Mouse (Mus musculus) CH12.LX (cell line): ENCODE results near the gene Pkmyt1. TPM values are rescaled to one million over a fixed set of nuclear protein-coding genes. Genes with fewer than 3 reads are reported as not detected.

Experiments used
- DNase-seq: peaks from one replicate; pipeline ENCODE4 v3.0.0-alpha.2; 2013; ENCODE audit errors: extremely low read depth
- H3K27ac ChIP-seq: 2 replicates; pipeline ENCODE4 v1.5.1; 2012; ENCODE audit warnings: low read depth, mild to moderate bottlenecking, control low read depth, moderate library complexity; ENCODE audit not compliant: insufficient read depth
- H3K27me3 ChIP-seq: replicated peaks from 2 replicates; pipeline ENCODE3; 2012; ENCODE audit warnings: inconsistent platforms
- H3K36me3 ChIP-seq, 2 experiments: replicated peaks in 1 of 2; 2 replicates each; pipeline versions ENCODE3 to v1.6.1; 2012; ENCODE audit warnings: inconsistent platforms in 1 of 2, low read length in 1 of 2, mild to moderate bottlenecking in 1 of 2, mixed read lengths in 1 of 2, moderate library complexity in 1 of 2; ENCODE audit not compliant: control insufficient read depth in 1 of 2, insufficient read depth in 1 of 2
- H3K4me1 ChIP-seq, 2 experiments: 2 replicates each; pipeline ENCODE4 v1.6.1; 2012; ENCODE audit warnings: inconsistent platforms in 1 of 2, moderate library complexity in 1 of 2; ENCODE audit not compliant: insufficient read depth in 2 of 2, control insufficient read depth in 1 of 2
- H3K4me2 ChIP-seq: 2 replicates; pipeline ENCODE4 v1.6.1; 2012; ENCODE audit warnings: low read depth, mild to moderate bottlenecking, control low read depth; ENCODE audit not compliant: poor library complexity, insufficient read depth, severe bottlenecking
- H3K4me3 ChIP-seq, 3 experiments: fragments of 150-350 bp in 1 of 3; sonication (generic) in 1 of 3; replicated peaks in 1 of 3; 2 replicates each; pipeline versions ENCODE3 to v1.5.1; 2011 to 2012; ENCODE audit warnings: low read depth in 2 of 3, low read length in 2 of 3, mild to moderate bottlenecking in 2 of 3, moderate library complexity in 2 of 3, control low read depth in 1 of 3, improper control_type of control experiment in 1 of 3, inconsistent platforms in 1 of 3, mixed read lengths in 1 of 3; ENCODE audit not compliant: poor library complexity in 1 of 3
- H3K79me2 ChIP-seq: replicated peaks from 2 replicates; pipeline ENCODE4 v1.6.1; 2012; ENCODE audit warnings: mild to moderate bottlenecking, moderate library complexity; ENCODE audit not compliant: control insufficient read depth, poor library complexity, insufficient read depth, severe bottlenecking; ENCODE audit errors: extremely low read depth
- H3K9ac ChIP-seq: 2 replicates; pipeline ENCODE4 v1.6.1; 2012; ENCODE audit warnings: low read depth, mild to moderate bottlenecking, control low read depth, moderate library complexity; ENCODE audit not compliant: insufficient read depth
- H3K9me3 ChIP-seq: replicated peaks from 2 replicates; pipeline ENCODE3; 2012; ENCODE audit warnings: low read length, inconsistent platforms, mixed read lengths
- CHD2 ChIP-seq: IDR thresholded peaks from 2 replicates; pipeline ENCODE4 v1.6.1; 2011; ENCODE audit warnings: low read length, improper control_type of control experiment
- CTCF ChIP-seq, 2 experiments: IDR thresholded peaks in 1 of 2; conservative IDR thresholded peaks in 1 of 2; 2 replicates each; pipeline ENCODE4 v1.5.1; 2011 to 2012; ENCODE audit warnings: low read depth in 2 of 2, low read length in 2 of 2, improper control_type of control experiment in 1 of 2, inconsistent platforms in 1 of 2, mild to moderate bottlenecking in 1 of 2, moderate library complexity in 1 of 2
- E2F4 ChIP-seq: IDR thresholded peaks from 2 replicates; pipeline ENCODE4 v1.6.1; 2011; ENCODE audit warnings: low read depth, low read length, improper control_type of control experiment; ENCODE audit not compliant: insufficient replicate concordance
- ELF1 ChIP-seq: IDR thresholded peaks from 2 replicates; pipeline ENCODE4 v1.6.1; 2014; ENCODE audit warnings: low read depth, mild to moderate bottlenecking, inconsistent platforms, low read length, improper control_type of control experiment
- IRF4 ChIP-seq: IDR thresholded peaks from 2 replicates; pipeline ENCODE4 v1.6.1; 2014; ENCODE audit warnings: low read depth, mild to moderate bottlenecking, inconsistent platforms, low read length, improper control_type of control experiment
- JUN ChIP-seq: IDR thresholded peaks from 2 replicates; pipeline ENCODE4 v1.6.1; 2011; ENCODE audit warnings: low read depth, mild to moderate bottlenecking, low read length, improper control_type of control experiment, moderate library complexity; ENCODE audit not compliant: insufficient read depth
- KAT2A ChIP-seq: IDR thresholded peaks from 2 replicates; pipeline ENCODE4 v1.6.1; 2012; ENCODE audit warnings: low read length, improper control_type of control experiment, inconsistent platforms; ENCODE audit not compliant: insufficient replicate concordance
- MAFK ChIP-seq: IDR thresholded peaks from 2 replicates; pipeline ENCODE4 v1.6.1; 2011; ENCODE audit warnings: low read length, improper control_type of control experiment; ENCODE audit not compliant: insufficient replicate concordance
- MAZ ChIP-seq: IDR thresholded peaks from 2 replicates; pipeline ENCODE4 v1.6.1; 2012; ENCODE audit warnings: low read depth, mild to moderate bottlenecking, inconsistent platforms, low read length, improper control_type of control experiment, moderate library complexity
- MXI1 ChIP-seq: IDR thresholded peaks from 2 replicates; pipeline ENCODE4 v1.6.1; 2011; ENCODE audit warnings: mild to moderate bottlenecking, low read depth, low read length, improper control_type of control experiment
- MYC ChIP-seq: IDR thresholded peaks from 2 replicates; pipeline ENCODE4 v1.6.1; 2011; ENCODE audit warnings: low read depth, mild to moderate bottlenecking, improper control_type of control experiment, low read length
- NRF1 ChIP-seq: IDR thresholded peaks from 2 replicates; pipeline ENCODE4 v1.6.1; 2014; ENCODE audit warnings: low read depth, mild to moderate bottlenecking, inconsistent platforms, low read length, improper control_type of control experiment, moderate library complexity
- POLR2A ChIP-seq: IDR thresholded peaks from 2 replicates; pipeline ENCODE4 v1.6.1; 2011; ENCODE audit warnings: low read depth, mild to moderate bottlenecking, improper control_type of control experiment, low read length
- POLR2AphosphoS2 ChIP-seq: IDR thresholded peaks from 2 replicates; pipeline ENCODE4 v1.6.1; 2011; ENCODE audit warnings: low read depth, low read length, improper control_type of control experiment
- RAD21 ChIP-seq: IDR thresholded peaks from 2 replicates; pipeline ENCODE4 v1.6.1; 2011; ENCODE audit warnings: low read depth, mild to moderate bottlenecking, low read length, improper control_type of control experiment, moderate library complexity
- RCOR1 ChIP-seq: conservative IDR thresholded peaks from 2 replicates; pipeline ENCODE4 v1.6.1; 2012; ENCODE audit warnings: low read depth, mild to moderate bottlenecking, inconsistent platforms, low read length, improper control_type of control experiment
- SIN3A ChIP-seq: IDR thresholded peaks from 2 replicates; pipeline ENCODE4 v1.6.1; 2012; ENCODE audit warnings: low read length, improper control_type of control experiment, inconsistent platforms
- SMC3 ChIP-seq: IDR thresholded peaks from 2 replicates; pipeline ENCODE4 v1.6.1; 2011; ENCODE audit warnings: low read depth, low read length, improper control_type of control experiment
- TBP ChIP-seq: conservative IDR thresholded peaks from 2 replicates; pipeline ENCODE4 v1.6.1; 2011; ENCODE audit warnings: low read depth, low read length, improper control_type of control experiment
- TCF12 ChIP-seq: IDR thresholded peaks from 2 replicates; pipeline ENCODE4 v1.6.1; 2014; ENCODE audit warnings: low read depth, mild to moderate bottlenecking, inconsistent platforms, low read length, improper control_type of control experiment
- UBTF ChIP-seq: IDR thresholded peaks from 2 replicates; pipeline ENCODE4 v1.6.1; 2012; ENCODE audit warnings: low read depth, mild to moderate bottlenecking, inconsistent platforms, low read length, improper control_type of control experiment, moderate library complexity
- ZC3H11A ChIP-seq: IDR thresholded peaks from 2 replicates; pipeline ENCODE4 v1.6.1; 2012; ENCODE audit warnings: low read depth, mild to moderate bottlenecking, inconsistent platforms, low read length, improper control_type of control experiment
- ZKSCAN1 ChIP-seq: IDR thresholded peaks from 2 replicates; pipeline ENCODE4 v1.6.1; 2012; ENCODE audit warnings: low read depth, inconsistent platforms, low read length, improper control_type of control experiment, borderline replicate concordance
- ZNF384 ChIP-seq: IDR thresholded peaks from 2 replicates; pipeline ENCODE4 v1.6.1; 2012; ENCODE audit warnings: low read depth, low read length, improper control_type of control experiment, inconsistent platforms
- dilution Hi-C: fragments of 300-500 bp; cut with MboI; formaldehyde crosslinking; loops from 2 replicates; pipeline ENCODE4 v1.14.3; 2020; ENCODE audit warnings: low sequenced_read_pairs; ENCODE audit not compliant: extremely low pct_unique_long_range_greater_than_20kb, extremely low pct_ligation_motif_present
- in situ Hi-C: fragments of 300-500 bp; cut with MboI; formaldehyde crosslinking; loops from 3 replicates; pipeline ENCODE4 v1.14.3; 2019; ENCODE audit warnings: low sequenced_read_pairs, low pct_ligation_motif_present, low pct_unique_long_range_greater_than_20kb, mixed read lengths
- polyA plus RNA-seq: library from polyadenylated mRNA; unstranded; fragments of >175 nt; gene quantifications from 2 replicates; pipeline ENCODE4 v1.2.1, GENCODE M21; 2012; ENCODE audit warnings: low read depth; ENCODE audit not compliant: insufficient read length
- total RNA-seq, 2 experiments: library from RNA; depleted of rRNA; stranded (reverse); fragments of 300-350 nt in 1 of 2; fragments of >200 nt in 1 of 2; gene quantifications; 2 replicates each; pipeline ENCODE4 v1.2.3; 2012 to 2014

Pkmyt1 gene
- total and polyA plus RNA-seq, 3 experiments, result 12.6 to 37.0 (median 25.4) TPM

- Histone ChIP-seq H3K9ac (peak within 1 kb of the TSS; percentile 48), H3K27me3 (peaks cover 65% of the 10 kb centered on the region), H3K27ac (no peak within 1 kb of the TSS), H3K4me1 (peaks cover 13 to 27% of the 10 kb centered on the region in 2 experiments), H3K79me2 (no peaks in the 10 kb centered on the region), H3K4me3 (peak within 1 kb of the TSS in 2 of 3 experiments; percentile 33 to 58), H3K4me2 (peak within 1 kb of the TSS; percentile 93), H3K36me3 (peaks cover 3 to 22% of the 10 kb centered on the region in 2 experiments), H3K9me3 (no peaks in the 10 kb centered on the region)
- DNase-seq, result no peak
- dilution Hi-C loops, result no loop called here
- peak; percentile 81 for TF ChIP-seq SIN3A
- TF ChIP-seq MXI1, result peak; percentile 81
- no peak for TF ChIP-seq UBTF
- TF ChIP-seq NRF1, result peak; percentile 34; the same call in 1 of the 2 replicates
- TF ChIP-seq MAFK, result no peak
- no peak for TF ChIP-seq CHD2
- TF ChIP-seq POLR2AphosphoS2, result no peak
- no peak for TF ChIP-seq TBP
- TF ChIP-seq ELF1, result no peak
- in situ Hi-C loops, result no loop called here
Observed at GRCm38 (mm10) chr17:23740598-23741021, 14.5 kb downstream of the Pkmyt1 start, which contains the start of gene Paqr4. Gene Paqr4 (minus strand): TSS chr17:23740867.

DNA sequence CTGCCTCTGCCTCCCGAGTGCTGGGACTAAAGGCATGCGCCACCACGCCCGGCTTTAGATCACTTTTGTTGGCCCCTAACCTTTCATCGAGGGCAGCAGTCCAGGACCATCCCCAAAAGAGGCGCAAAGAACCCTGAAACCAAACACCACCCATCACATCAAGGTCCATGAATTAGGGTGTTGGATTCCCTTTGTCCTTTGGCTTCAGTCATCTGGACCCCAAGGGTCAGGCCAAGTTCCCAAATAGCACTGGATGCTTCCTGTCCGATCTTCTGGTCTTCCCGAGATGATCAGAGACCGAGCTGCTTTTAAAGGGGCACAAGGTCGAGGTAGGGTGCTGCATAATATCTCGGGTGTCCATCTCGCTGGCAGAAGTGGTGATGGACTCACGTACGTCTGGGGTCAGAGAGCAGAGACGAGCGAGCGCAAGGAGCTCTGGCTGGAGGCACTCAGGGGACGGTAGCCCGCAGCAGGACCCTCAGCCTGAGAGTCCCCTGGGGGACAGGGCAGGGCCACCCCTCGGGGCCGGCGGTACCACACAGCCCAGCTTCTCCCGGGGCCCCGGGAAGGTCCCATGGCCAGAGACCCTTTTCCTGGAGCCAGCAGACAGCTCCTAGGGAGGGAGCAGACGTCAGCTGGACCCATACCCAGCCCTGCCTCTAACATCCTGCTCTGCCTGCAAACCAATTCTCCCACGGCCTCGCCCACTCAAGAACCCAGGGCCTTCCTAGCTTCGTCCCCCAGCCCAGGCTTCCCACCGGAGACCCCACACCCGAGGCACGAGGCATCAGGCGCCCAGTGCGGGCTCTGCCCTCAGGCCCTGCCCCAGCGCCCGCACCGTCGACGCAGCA lies 15.4 kb downstream of the Pkmyt1 start:
- Histone ChIP-seq H3K79me2 (no peaks in the 10 kb centered on the region), H3K4me2 (no peak overlapping the region), H3K9ac (no peak overlapping the region), H3K4me1 (peaks cover 19 to 35% of the 10 kb centered on the region in 2 experiments), H3K4me3 (no peak overlapping the region), H3K27ac (no peak overlapping the region), H3K36me3 (peaks cover 2 to 12% of the 10 kb centered on the region in 2 experiments), H3K27me3 (peaks cover 73% of the 10 kb centered on the region), H3K9me3 (no peaks in the 10 kb centered on the region)
- in situ Hi-C loops, result no loop called here
- dilution Hi-C loops, result no loop called here
- TF ChIP-seq E2F4, result no peak
- no peak for TF ChIP-seq KAT2A
- TF ChIP-seq TBP, result no peak
- no peak for TF ChIP-seq SMC3
- TF ChIP-seq TCF12, result no peak
- TF ChIP-seq RAD21, result no peak
- TF ChIP-seq ZC3H11A, result no peak
- TF ChIP-seq CTCF (conservative IDR thresholded peaks at IDR 0.05 in 1 of 2, IDR thresholded peaks at IDR 0.05 in 1 of 2; ENCODE audit: low read depth in 2 of 2, low read length in 2 of 2), result no peak
- TF ChIP-seq MYC, result no peak
- TF ChIP-seq ZNF384, result no peak
- TF ChIP-seq ZKSCAN1, result no peak
- TF ChIP-seq RCOR1, result no peak
- no peak for TF ChIP-seq JUN
- TF ChIP-seq MAZ, result no peak
- TF ChIP-seq IRF4, result no peak
- TF ChIP-seq ELF1, result no peak
- no peak for TF ChIP-seq SIN3A
- no peak for TF ChIP-seq POLR2A
- no peak for DNase-seq
